Mouse (Mus musculus) liver, embryonic 16.5 days (tissue): ENCODE data around the gene Cox18. TPM values are rescaled to one million over a fixed set of nuclear protein-coding genes. Genes with fewer than 3 reads are reported as not detected.
"Not testable (repeated sequence)": the region's sequence is repeated elsewhere in the genome, so short reads cannot be mapped to it uniquely, and the experiment has no call there.

Source experiments
- ATAC-seq: fragments of 200-750 bp; cut with Nextera tagmentation; 2 replicates; pipeline ENCODE4 v1.8.0; 2017; ENCODE audit warnings: low read depth, mild to moderate bottlenecking, moderate number of reproducible peaks, moderate library complexity
- H3K27ac ChIP-seq: fragments of 300-500 bp; sonication (generic); 2 replicates; pipeline ENCODE4 v1.5.1; 2014; ENCODE audit warnings: mild to moderate bottlenecking, low read length
- H3K27me3 ChIP-seq: fragments of 300-500 bp; sonication (generic); 2 replicates; pipeline ENCODE4 v1.6.1; 2014; ENCODE audit warnings: low read depth, low read length, mixed read lengths; ENCODE audit not compliant: control insufficient read depth, insufficient read depth
- H3K36me3 ChIP-seq: fragments of 300-500 bp; sonication (generic); 2 replicates; pipeline ENCODE4 v1.6.1; 2014; ENCODE audit warnings: mild to moderate bottlenecking; ENCODE audit not compliant: control insufficient read depth, insufficient read depth
- H3K4me1 ChIP-seq: fragments of 300-500 bp; sonication (generic); 2 replicates; pipeline ENCODE4 v1.6.1; 2014; ENCODE audit warnings: low read depth, low read length, mixed read lengths; ENCODE audit not compliant: control insufficient read depth
- H3K4me2 ChIP-seq: fragments of 300-500 bp; sonication (generic); 2 replicates; pipeline ENCODE4 v1.6.1; 2014; ENCODE audit warnings: low read depth, low read length, mixed read lengths
- H3K4me3 ChIP-seq: fragments of 300-500 bp; sonication (generic); 2 replicates; pipeline ENCODE4 v1.5.1; 2014; ENCODE audit warnings: low read depth, mild to moderate bottlenecking, low read length
- H3K9ac ChIP-seq: fragments of 300-500 bp; sonication (generic); 2 replicates; pipeline ENCODE4 v1.6.1; 2014; ENCODE audit warnings: low read depth, low read length
- H3K9me3 ChIP-seq: fragments of 300-500 bp; sonication (generic); replicated peaks from 2 replicates; pipeline ENCODE4 v1.6.1; 2016; ENCODE audit warnings: low read length; ENCODE audit not compliant: control insufficient read depth
- WGBS: fragments of 180-500 bp; shearing (Covaris S2); extraction: QIAGEN DNeasy Blood & Tissue Kit; methylation state at CpG from one replicate; pipeline ENCODE4 v1.1.7; 2014; ENCODE audit not compliant: insufficient replicate concordance; 5-methylcytosine and 5-hydroxymethylcytosine counted together
- polyA plus RNA-seq: library from polyadenylated mRNA; unstranded; fragments of >200 nt; fragmentation: Nextera tagmentation; extraction: Ambion mirVana; gene quantifications from 2 replicates; pipeline ENCODE4 v1.2.1, GENCODE M21; 2015

Gene Cox18
- 8.5 and 10.8 TPM in 2 replicates for polyA plus RNA-seq

DNA sequence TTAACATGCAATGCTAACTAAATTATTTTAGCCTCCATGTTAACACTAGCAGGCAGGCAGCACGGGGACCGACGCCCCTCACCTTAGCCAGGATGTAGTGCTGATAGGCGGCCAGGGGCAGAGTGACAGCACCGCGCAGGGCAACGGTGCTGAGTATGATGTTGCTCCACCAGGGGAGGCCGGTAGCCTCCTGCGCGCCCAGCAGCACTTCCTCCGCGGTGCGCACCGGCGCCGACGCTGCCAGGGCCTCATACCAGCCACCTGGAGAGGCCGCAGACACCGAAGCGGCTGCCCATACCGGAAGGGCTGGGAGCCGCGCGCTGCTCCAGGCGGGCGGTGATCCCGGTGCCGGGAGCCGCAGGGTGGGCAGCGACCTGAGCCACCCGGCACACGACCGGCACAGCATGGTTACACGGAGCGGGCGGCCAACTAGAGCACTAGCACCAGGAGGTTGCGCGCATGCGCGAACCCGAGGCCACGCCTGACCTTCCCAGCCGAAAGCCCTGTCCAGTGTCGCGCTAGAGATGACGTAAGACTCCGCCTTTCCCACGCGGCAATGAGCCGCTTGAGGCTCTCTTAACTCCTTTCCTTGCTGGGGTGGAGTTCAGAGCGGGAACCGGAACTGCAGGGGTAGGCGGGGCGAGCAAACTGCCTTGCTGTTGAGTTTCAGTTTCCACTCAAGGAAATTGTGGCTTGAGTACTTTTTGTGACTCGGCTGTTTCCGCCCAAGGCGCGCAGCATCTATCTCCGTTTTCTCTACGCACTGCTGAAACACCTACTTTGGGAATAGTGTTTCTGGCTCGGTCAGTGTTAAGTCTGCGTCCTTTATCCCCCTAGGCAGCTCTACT lies at the start of gene Cox18:
Gene Cox18, minus strand, starts transcription at position 468 of the 848 bp plus-strand sequence.
- no peaks in the 10 kb centered on the region for H3K27me3 ChIP-seq
- peak within 1 kb of the TSS; percentile 81 for H3K9ac ChIP-seq
- peaks cover 11% of the 10 kb centered on the region for H3K36me3 ChIP-seq
- WGBS = under 1% methylated on average over 62 of the region's 62 CpGs
- ATAC-seq = peak; percentile 96
- H3K9me3 ChIP-seq = no peaks in the 10 kb centered on the region
- peak within 1 kb of the TSS; percentile 99 for H3K27ac ChIP-seq
- peak within 1 kb of the TSS; percentile 88 for H3K4me3 ChIP-seq
- H3K4me2 ChIP-seq = peak within 1 kb of the TSS; percentile 93
- peaks cover 9% of the 10 kb centered on the region for H3K4me1 ChIP-seq

DNA sequence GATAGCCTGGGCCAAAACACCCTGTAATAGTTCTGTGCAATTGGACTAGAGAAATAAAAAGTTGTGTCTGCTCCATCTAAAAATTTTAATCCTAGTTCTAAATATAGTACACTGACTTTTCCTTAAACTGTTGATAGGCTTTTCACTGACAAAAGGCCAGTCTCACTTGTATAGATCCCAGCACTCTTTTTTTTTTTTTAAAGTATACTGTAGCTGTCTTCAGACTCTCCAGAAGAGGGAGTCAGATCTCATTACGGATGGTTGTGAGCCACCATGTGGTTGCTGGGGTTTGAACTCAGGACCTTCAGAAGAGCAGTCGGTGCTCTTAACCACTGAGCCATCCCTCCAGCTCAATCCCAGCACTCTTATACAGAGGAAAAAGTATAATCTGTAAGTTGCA lies 38.4 kb upstream of the Cox18 start:
- H3K4me3 ChIP-seq, H3K9me3 ChIP-seq, H3K9ac ChIP-seq, H3K4me1 ChIP-seq, ATAC-seq, H3K4me2 ChIP-seq, H3K27ac ChIP-seq, H3K27me3 ChIP-seq: not testable (repeated sequence)
- H3K36me3 ChIP-seq = peaks cover 41% of the 10 kb centered on the region
- WGBS = 68% methylated on average over 2 of the region's 2 CpGs

- Histone ChIP-seq H3K27ac (no peak overlapping the region), H3K4me2 (no peak overlapping the region), H3K9ac (no peak overlapping the region), H3K27me3 (no peaks in the 10 kb centered on the region), H3K4me1 (no peaks in the 10 kb centered on the region), H3K9me3 (no peaks in the 10 kb centered on the region), H3K4me3 (no peak overlapping the region), H3K36me3 (peaks cover 51% of the 10 kb centered on the region)
- no peak for ATAC-seq
- WGBS = 85% methylated on average over 3 of the region's 3 CpGs
These were observed 33.2 kb upstream of the Cox18 start for GRCm38 (mm10) chr5:90257023-90257422.

DNA sequence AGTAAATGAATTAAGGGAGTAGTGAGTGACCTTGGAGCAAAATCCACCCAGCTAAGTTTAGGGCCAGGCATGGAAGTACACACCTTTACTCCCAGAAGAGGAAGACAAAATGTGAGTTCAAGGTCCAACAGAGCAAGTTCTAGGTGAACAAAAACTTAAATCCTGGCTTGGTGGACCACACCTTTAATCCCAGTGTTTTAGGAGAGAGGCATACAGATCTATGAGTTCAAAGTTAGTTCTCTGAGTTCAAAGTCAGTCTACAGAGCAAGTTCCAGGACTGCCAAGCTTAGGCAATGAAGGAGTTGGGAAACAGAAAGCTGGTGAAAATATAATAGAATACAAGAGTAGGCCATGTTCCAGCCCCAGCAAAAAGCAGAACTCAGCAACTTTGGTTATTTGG lies 23.7 kb upstream of the Cox18 start:
- Histone ChIP-seq H3K4me1 (peaks cover 5% of the 10 kb centered on the region), H3K36me3 (peaks cover 30% of the 10 kb centered on the region), H3K4me2 (no peak overlapping the region), H3K9ac (no peak overlapping the region), H3K27me3 (no peaks in the 10 kb centered on the region), H3K27ac (no peak overlapping the region), H3K9me3 (no peaks in the 10 kb centered on the region), H3K4me3 (no peak overlapping the region)
- ATAC-seq = 0 out of 2 replicates have a peak, but pooled peaks have one; percentile 30

GRCm38 (mm10) chr5:90246987-90247386 lies 23.2 kb upstream of the Cox18 start:
- no peaks in the 10 kb centered on the region for H3K27me3 ChIP-seq
- no peak overlapping the region for H3K27ac ChIP-seq
- H3K4me1 ChIP-seq = peaks cover 5% of the 10 kb centered on the region
- no peak for ATAC-seq
- WGBS = 68% methylated on average over 2 of the region's 2 CpGs
- H3K36me3 ChIP-seq = peaks cover 29% of the 10 kb centered on the region
- H3K4me3 ChIP-seq = no peak overlapping the region
- H3K4me2 ChIP-seq = no peak overlapping the region
- no peak overlapping the region for H3K9ac ChIP-seq
- H3K9me3 ChIP-seq = no peaks in the 10 kb centered on the region

DNA sequence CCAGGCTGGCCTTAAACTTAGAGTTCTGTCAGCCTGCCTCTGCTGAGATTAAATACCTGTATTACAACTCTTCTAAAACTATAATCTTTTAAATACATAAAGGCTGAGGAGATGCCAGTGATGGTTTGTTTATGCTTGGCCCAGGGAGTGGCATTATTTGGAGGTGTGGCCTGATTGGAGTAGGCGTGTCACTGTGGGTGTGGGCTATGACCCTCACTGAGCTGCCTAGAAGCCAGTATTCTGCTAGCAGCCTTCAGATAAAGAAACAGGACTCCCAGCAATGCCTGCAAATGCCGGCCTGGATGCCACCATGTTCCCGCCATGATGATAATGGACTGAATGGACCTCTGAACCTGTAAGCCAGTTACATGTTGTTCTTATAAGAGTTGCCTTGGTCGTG lies 22.8 kb upstream of the Cox18 start:
- Histone ChIP-seq H3K4me1 (peaks cover 5% of the 10 kb centered on the region), H3K27me3 (no peaks in the 10 kb centered on the region), H3K9me3 (no peaks in the 10 kb centered on the region), H3K36me3 (peaks cover 29% of the 10 kb centered on the region), H3K9ac (no peak overlapping the region), H3K4me3 (no peak overlapping the region), H3K4me2 (no peak overlapping the region), H3K27ac (no peak overlapping the region)
- WGBS = 64% methylated on average over 4 of the region's 4 CpGs
- peak; percentile 90 for ATAC-seq

DNA sequence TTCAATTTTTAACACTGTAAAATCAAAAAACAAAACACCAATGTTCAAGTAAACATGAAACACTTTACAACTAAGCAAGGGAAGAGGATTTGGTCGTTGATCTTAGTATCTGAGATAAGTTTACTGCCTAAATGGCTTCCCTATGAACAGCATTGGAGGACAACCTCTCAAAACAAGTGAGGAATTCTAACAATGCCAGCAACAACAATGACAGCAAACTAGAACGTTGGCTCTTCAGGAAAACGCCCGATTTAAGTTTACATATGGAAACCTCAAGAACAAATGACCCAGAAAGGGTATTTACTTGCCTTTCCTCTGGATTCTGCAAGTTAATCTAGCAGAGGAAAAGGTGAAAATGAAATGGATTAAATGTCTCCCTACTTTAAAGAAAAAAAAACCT lies 21.6 kb upstream of the Cox18 start:
- WGBS = 58% methylated on average over 4 of the region's 4 CpGs
- Histone ChIP-seq H3K27ac (no peak overlapping the region), H3K4me2 (no peak overlapping the region), H3K27me3 (no peaks in the 10 kb centered on the region), H3K9me3 (no peaks in the 10 kb centered on the region), H3K4me3 (no peak overlapping the region), H3K4me1 (peaks cover 5% of the 10 kb centered on the region), H3K9ac (no peak overlapping the region), H3K36me3 (peaks cover 23% of the 10 kb centered on the region)
- no peak for ATAC-seq

- Histone ChIP-seq H3K9ac (no peak overlapping the region), H3K4me3 (no peak overlapping the region), H3K27ac (no peak overlapping the region), H3K36me3 (peaks cover 44% of the 10 kb centered on the region), H3K9me3 (no peaks in the 10 kb centered on the region), H3K4me1 (no peaks in the 10 kb centered on the region), H3K27me3 (no peaks in the 10 kb centered on the region), H3K4me2 (no peak overlapping the region)
- no peak for ATAC-seq
- 89% methylated on average over 8 of the region's 8 CpGs for WGBS
These were observed 11.4 kb upstream of the Cox18 start for GRCm38 (mm10) chr5:90235217-90235616.

DNA sequence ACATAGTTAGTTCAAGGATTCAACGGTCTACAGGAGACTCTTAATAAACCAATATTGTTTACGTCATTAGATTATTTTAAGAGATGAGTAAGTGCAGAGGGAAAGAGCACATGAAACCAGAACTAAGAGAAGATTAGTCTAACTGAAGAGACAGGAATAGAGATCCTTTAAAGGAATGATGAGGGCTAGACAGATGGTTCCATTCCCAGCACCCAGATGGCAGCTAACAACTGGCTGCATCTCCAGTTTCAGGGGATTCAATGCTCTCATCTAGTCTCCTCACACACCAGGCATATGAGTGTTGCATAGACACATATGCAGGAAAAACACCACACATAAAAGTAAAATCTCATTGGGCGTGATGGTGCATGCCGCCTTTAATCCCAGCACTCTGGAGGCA lies 9.5 kb upstream of the Cox18 start:
- WGBS = 80% methylated on average over 4 of the region's 4 CpGs
- no peaks in the 10 kb centered on the region for H3K9me3 ChIP-seq
- no peak overlapping the region for H3K4me3 ChIP-seq
- H3K4me2 ChIP-seq = no peak overlapping the region
- H3K4me1 ChIP-seq = no peaks in the 10 kb centered on the region
- no peak overlapping the region for H3K9ac ChIP-seq
- no peaks in the 10 kb centered on the region for H3K27me3 ChIP-seq
- ATAC-seq = no peak
- H3K36me3 ChIP-seq = peaks cover 45% of the 10 kb centered on the region
- no peak overlapping the region for H3K27ac ChIP-seq
